Mouse (Mus musculus): ENCODE measurements around the gene Atp8b4. TPM values are rescaled to one million over a fixed set of nuclear protein-coding genes. Genes with fewer than 3 reads are reported as not detected.

Atp8b4 gene
- total RNA-seq, 2 experiments from 2014 or later = 0.27 to 0.31 TPM

DNA sequence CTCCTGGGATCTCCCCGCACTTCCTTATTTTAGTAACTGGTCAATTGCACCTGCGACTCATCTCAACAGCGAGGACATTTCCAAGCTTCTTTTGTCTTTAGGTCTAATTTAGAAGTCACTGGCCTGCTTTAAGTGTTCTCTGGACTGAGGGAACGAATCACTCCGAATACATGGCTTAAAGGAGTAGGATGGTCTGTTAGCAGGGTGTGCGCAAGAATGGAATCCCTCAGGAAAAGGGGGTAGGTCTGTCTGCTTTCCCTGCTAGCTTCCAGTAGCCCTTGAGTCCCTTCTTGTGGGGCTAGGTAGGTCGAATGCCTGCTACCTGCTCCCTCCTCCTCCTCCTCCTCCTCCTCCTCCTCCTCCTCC is 49.6 kb downstream of the Atp8b4 start:
- intact Hi-C loops (cut with DNase I; ENCODE audit: low total_unique reads) = no loop called here
- DNase-seq = no peak

DNA sequence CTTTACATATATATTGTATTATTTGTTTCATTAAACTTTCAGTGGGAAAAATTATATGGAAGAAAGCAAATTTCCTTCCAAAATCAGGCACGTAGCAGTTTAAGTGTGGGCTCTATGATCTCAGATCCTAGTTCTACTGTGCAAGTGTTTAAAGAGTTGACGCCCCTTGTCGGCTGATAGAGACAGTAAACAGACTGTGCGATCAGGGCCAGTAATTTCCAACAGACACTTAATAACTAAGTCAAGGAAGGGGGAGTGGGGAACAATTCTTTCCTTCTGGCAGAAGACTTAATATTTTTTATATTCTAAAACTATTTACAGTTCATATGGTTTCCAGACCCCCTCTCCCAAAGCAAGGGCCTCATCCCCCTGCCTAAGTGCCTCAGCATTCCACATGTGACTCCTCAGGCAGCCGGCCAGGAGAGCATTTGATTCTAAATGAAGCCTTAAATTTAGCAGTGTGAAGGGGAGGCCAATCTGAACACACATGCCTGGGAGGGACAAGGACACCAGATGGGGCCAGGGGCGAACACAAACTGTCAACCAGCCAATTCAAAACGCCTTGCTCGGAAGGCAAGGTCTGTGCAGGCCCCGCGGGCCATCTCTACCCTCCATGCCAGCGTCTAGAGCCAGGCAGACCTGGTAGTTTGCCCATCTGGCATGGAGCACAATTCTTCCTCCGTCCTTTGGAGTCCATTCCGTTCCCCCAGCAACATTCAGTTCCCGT is 50.1 kb downstream of the Atp8b4 start:
- peak; percentile 48 for DNase-seq
- intact Hi-C loops (cut with DNase I; ENCODE audit: low total_unique reads) = no loop called here

DNA sequence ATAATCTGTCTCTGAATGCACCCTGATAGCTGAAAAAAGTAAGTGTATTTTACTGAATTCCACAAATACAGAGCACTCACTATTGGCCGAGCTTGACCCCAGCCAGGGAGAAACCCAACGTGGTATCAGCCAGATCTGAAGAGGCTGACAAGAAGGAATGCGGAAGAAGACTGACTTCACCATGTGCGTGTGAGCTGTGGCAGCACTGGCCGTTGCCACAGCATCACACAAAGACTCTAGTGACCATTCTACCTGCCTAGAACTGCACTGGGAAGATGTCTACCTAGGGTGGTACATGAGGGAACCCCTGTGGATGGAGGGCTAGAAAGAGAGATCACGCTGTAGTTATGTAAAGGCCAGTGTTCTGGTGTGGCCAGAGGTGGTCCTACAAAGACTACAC is 55.4 kb downstream of the Atp8b4 start:
- intact Hi-C loops (cut with DNase I; ENCODE audit: low total_unique reads) = no loop called here
- no peak for DNase-seq

DNA sequence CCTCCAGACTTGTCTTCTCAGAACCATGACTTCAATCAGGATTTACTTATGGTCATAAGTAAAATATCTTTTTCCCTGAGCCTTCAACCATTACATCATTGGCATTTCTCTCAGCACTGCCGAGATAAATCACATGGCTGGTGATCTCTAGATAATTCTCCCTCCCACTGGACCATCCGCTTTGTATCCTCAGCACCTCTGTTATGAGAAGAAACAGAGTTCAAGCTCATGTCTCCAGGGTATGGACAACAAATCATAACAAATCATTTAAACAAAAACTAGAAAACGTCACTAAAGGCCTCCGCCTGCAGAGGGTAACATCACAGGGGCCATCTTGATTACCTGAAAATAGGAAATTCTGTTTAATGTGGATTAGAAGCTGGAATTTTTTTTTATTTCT is 58.9 kb downstream of the Atp8b4 start:
- intact Hi-C loops (cut with DNase I; ENCODE audit: low total_unique reads) = no loop called here
- DNase-seq = no peak

DNA sequence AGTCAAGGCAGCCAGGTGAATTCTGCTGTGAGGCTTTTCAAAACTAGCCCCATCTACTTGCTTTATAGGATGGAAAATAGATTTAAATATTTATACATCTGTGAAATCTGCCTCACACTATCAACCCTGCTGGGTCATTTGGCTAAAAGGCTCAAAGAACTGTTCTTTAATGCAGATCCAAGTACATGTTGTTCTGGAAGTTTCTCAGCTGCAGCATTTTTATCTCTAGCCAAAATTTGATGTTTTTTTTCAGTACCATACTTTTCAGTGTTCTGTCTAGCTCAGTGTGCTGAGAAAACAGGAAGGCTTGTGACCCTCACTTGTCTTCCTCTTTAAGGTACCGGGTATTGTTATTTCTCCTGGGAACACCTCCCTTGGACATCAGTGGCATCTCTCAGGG is 65.8 kb downstream of the Atp8b4 start:
- DNase-seq = no peak
- intact Hi-C loops (cut with DNase I; ENCODE audit: low total_unique reads) = no loop called here

DNA sequence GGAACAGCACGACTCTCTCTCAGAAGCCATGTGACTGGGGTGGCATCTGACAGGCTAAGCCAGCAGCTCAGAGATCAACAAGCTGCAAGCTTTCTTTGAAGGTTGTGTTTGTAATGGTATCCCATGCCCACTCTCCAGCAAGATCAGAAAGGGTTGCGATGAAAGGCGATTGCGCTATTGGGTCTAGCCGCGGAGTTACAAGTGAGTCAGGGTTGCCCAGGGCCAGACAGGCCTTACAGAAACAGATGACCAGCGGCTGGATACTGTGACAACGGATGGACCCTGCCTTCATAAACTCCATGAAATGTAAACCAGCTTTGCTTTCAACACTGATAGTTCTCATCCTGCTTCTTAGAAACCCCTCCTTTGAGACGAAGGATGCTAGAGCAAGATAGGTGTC is 66.2 kb downstream of the Atp8b4 start:
- intact Hi-C loops (cut with DNase I; ENCODE audit: low total_unique reads) = no loop called here
- DNase-seq = no peak

DNA sequence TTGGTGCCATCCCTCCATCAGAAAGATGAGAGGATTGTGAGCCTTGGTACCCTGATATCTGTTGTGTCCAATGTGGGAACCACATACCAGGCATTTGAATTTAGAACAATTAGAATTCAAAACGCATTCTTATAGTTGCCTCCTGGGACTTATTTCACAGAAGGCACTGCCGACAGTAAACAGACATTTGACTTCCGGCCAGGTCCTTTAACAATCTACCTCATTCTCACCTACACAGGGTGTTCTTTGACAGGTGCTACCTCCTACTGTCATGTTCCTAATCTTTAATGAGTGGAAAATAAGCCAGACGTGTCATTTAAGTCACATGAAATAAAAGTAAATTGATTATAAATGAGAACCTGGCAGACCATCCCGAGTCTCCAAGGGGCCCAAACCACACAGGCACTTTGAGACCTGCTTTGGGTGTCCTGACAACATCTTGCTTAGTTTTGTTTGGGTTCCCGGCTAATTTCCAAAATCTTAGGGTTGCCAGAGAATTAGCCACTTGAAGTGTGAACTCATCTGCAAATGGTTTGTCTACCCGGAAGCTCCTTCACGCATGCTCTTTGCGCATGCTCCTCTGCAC is 67.9 kb downstream of the Atp8b4 start:
- DNase-seq = no peak
- intact Hi-C loops (cut with DNase I; ENCODE audit: low total_unique reads) = no loop called here

DNA sequence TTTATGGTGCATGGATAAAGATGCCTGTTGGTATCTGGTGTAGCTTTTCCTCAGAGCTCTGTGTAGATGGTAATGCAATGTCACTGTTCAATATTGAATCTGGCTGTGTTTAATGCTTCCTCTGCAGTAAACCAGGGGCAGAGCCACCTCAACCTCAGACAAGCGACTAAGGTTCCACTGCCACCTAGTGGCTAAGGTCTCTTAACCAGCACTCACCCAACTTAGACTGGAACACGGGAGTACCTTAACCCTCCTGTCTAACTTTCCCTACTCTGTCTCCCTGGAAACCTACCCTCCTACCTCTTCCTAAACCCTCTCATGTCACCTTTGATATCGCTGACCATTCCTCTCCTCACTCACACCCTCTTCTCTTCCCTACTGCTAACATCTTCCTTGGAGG is 71.2 kb downstream of the Atp8b4 start:
- DNase-seq = peak; percentile 53
- intact Hi-C loops (cut with DNase I; ENCODE audit: low total_unique reads) = no loop called here

DNA sequence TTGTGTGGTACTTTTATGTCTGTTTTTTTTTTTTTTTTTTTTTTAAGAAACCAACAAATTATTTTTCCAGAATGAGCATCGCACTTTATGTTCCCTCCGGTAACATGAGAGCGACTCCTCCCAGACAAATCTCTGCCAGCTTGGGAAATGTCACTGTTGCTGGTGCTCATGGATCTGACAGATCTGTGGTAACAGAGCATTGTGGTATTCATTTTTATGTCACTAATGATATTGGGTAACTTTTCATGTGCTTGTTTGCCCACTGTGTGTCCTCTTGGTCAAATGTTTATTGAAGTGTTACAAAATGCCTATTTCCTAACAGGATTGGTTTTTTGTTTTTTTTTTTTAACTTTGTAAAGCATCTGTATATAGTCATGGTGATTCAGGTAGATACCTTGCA is 75.3 kb downstream of the Atp8b4 start:
- intact Hi-C loops (cut with DNase I; ENCODE audit: low total_unique reads) = no loop called here
- DNase-seq = no peak

DNA sequence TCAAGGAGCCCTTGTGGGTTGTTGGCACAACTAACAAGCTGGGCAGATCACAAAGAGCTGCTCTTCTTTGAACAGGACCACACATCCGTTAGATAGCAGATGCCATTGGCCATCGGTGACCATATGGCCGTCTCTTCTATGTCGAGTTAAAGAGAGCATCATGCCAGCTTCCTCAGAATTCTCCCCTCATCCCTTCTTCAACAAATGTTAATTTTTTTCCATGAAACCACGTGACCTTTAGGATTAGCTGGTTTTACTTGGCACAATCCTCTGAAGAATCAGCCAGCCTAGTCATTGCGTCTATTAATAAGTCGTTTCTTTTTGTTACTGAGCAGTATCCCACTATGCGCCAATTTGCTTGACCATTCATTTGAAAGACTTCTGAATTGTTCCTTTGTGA is 75.8 kb downstream of the Atp8b4 start:
- intact Hi-C loops (cut with DNase I; ENCODE audit: low total_unique reads) = no loop called here

DNA sequence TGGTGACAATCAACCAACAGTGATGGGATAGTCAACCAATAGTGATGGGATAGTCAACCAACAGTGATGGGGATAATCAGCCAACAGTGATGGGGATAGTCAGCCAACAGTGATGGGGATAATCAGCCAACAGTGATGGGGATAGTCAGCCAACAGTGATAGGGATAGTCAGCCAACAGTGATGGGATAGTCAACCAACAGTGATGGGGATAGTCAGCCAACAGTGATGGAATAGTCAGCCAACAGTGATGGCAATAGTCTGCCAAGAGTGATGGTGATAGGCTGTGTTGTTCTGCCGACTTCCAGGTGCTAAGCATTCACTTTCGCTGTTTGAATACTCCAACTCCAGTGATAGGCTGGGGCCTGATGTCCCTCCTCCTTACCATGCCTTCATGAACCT is 79.6 kb downstream of the Atp8b4 start:
- DNase-seq = no peak
- intact Hi-C loops (cut with DNase I; ENCODE audit: low total_unique reads) = no loop called here

More for the DNA sequence above, 75.8 kb downstream of the Atp8b4 start:
- DNase-seq = no peak

DNA sequence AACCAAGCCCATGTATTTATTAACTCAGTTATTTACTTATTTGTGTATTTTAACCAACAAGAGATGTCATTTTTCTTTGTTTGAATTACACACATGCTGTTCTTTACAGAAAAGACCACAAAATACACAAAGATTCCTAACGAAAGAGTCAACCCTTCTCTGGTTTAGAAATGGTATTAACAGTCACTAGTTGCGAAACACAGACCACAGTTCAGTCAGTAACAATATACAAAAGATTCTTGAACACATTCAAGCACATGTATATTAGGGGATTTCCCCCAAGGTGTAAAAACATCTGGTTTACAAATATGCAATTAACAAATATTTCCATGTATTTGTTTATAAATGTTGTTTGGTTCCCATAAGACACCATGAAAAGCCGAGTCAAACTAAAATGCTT is 81.6 kb downstream of the Atp8b4 start:
- intact Hi-C loops (cut with DNase I; ENCODE audit: low total_unique reads) = no loop called here
- DNase-seq = no peak

DNA sequence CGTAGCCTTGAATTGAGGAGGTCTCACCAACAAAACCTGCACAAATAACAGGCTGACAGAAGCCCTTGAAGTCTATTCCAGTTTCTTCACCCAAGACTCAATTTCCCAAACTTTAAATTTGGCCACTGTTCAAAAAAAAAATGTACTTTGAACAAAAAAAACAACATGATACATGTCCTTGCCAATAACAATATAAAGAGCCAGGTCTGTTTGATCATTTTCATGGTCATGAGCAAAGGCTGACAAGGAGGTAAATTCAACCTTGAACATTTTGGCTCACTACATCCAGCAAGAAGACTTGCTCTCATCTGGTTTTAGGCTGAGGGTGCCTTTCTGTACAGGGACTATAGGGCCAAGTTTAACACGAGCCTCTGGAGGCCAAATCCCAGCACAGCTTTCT is 83.7 kb downstream of the Atp8b4 start:
- no peak for DNase-seq
- intact Hi-C loops (cut with DNase I; ENCODE audit: low total_unique reads) = no loop called here

DNA sequence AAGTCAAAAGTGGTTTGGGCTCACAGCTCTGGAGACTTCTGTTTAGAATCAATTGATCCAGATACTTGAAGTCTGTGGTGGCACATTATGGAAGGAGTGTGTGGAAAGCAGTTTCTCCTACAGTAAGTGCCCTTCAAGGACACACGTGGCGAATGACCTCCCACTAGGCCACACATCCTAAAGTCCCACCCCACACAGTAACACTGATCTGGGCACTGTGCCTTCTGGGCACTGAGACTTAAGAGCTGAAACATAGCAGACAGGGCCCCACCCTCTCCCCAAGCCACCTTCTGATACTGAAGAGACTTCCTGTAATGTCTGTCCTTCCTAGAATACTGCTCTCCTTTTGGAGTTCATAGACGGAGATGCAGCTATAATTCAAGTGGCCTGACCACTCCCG is 84.5 kb downstream of the Atp8b4 start:
- intact Hi-C loops (cut with DNase I; ENCODE audit: low total_unique reads) = no loop called here

DNA sequence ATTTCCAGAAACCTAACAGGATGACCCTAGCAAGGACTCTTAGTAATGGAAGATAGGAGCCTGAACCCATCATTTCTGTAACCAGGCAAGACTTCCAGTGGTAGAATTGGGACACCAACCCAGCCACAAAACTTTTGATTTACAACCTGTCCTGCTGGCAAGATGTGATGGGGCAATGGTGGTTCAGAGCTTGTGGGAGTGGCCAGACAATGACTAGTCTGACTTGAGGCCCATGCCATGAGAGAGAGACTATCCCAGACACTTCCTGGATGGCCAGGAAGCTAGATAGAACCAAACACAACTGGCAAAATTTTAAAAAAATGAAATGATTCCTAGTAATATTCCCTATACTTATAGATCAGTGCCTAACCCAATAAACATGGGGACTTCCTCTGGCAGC is 87.7 kb downstream of the Atp8b4 start:
- intact Hi-C loops (cut with DNase I; ENCODE audit: low total_unique reads) = no loop called here
- no peak for DNase-seq

More for the DNA sequence above, 84.5 kb downstream of the Atp8b4 start:
- no peak for DNase-seq

DNA sequence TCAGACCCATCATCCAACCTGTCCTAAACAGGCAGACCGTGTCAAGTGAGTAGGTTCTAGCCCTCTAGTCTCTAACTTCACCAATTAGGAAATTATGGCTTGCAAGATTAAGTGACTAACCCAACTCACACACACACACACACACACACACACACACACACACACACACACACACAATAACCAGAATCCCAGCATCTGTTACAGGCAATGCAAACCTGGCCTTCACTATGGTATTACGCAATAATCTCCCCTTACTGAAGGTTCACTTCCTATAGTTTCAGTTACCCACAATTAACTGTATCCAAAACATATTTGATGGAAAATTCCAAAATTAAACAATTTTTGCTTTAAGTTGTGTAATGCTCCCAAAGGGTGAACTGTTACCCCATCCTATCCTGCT is 101.0 kb downstream of the Atp8b4 start:
- intact Hi-C loops (cut with DNase I; ENCODE audit: low total_unique reads) = no loop called here
- DNase-seq = no peak

DNA sequence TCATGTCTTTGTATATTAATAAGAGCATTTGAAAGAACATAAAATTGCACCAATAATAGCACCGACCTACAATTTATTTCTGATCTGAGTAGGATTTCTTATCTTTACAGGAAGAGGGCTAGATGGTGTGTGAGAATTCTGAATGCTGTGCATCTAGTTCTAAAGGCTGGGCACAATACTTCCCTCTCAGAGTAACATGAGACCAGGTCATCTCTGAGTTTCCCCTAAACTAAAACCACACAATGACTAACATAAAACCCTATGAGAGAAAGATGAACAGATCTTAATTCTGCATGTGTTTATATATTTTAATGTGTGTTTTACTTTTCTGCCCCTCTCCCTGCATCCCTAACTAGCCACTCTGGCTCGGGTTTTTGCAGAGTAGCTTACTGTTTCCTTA is 101.5 kb downstream of the Atp8b4 start:
- no peak for DNase-seq
- intact Hi-C loops (cut with DNase I; ENCODE audit: low total_unique reads) = no loop called here

DNA sequence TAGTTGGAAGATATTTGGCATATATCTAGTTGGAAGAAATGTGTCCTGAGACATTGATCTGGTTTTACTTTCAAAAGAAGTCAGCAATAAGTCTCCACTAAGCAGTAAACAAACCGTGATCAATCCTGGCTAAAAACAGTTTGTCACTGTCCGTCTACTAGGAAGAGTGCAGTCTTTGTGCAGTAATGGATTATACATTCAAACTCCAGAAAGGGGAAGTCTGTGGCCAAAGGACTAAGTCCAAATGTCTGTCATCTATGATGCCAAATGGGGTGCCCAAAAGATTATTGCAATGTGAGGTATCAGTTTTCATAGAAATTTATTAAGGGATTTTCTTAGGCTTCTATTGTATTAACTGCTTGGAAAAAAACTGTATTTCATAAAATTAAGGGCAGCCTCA is 102.3 kb downstream of the Atp8b4 start:
- intact Hi-C loops (cut with DNase I; ENCODE audit: low total_unique reads) = no loop called here
- no peak for DNase-seq

DNA sequence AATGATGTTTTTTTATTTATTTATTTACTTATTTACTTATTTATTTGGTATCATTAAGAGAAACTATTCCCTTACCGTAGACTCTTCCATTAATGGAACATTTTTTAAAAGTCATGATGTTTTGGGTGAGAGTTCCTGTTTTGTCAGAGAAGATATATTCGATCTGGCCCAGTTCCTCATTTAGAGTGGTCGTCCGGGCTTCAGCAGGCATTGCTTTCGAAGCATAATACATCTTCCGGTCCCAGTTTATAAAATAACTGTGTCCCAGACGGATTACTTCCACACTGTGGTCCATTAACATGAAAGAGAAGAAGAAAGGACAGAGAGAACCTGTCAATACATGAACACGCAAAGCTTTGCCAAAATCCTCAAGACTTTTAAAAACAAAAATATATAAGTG is 103.0 kb downstream of the Atp8b4 start:
- DNase-seq = no peak
- intact Hi-C loops (cut with DNase I; ENCODE audit: low total_unique reads) = no loop called here

DNA sequence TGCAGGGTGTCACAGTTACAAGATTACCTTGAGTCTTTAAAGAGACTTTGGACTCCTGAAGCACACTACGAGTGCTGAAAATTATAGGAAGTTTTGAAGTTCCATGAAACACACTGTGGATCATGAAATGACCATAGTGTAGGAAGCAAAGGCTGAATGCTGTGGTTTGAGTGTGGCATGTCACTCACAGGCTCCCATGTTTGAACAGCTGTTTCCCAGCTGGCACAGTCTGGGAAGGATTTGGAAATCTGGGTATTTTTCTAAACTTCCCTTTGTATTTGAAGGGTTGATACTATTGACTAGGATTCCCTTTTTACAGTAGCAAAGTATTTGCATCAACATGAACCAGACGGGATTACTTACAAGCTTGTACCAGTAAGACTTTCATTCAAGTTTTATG is 105.5 kb downstream of the Atp8b4 start:
- intact Hi-C loops (cut with DNase I; ENCODE audit: low total_unique reads) = no loop called here

DNA sequence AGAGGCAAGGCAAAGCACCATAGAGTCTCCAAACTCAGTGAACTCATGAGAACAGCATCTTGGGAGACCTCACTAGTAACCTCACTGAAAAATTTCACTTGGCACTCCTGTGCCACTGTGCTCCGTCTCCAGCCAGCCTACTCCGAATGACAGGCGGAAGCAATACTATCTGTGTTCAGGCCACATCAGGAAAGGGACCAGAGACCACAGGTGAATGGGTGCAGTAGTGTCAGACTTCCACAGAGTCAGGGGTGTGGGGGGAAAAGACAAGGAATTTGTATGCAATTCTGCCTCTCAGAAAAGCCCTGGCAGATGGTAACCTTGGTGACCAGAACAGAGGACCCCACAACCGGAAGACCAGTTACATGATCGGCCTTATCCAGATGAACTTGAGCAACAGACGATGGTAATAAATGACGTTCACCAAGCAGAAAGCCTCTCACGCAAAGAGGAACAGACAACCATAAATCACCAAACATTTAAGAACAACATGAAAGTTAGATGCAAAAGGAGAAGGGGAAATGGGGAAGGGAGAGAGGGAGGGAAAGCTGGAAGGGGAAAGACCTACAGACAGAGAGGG is 112.9 kb downstream of the Atp8b4 start:
- DNase-seq = no peak
- intact Hi-C loops (cut with DNase I; ENCODE audit: low total_unique reads) = no loop called here

More for the DNA sequence above, 105.5 kb downstream of the Atp8b4 start:
- no peak for DNase-seq
